Mouse (Mus musculus): ENCODE measurements at regions not wholly inside any gene's neighbourhood (a gene's known extent, or its start where the extent isn't known, plus 50 kb on each side); places are given as distances from the start of the nearest gene placed in this dataset.

DNA sequence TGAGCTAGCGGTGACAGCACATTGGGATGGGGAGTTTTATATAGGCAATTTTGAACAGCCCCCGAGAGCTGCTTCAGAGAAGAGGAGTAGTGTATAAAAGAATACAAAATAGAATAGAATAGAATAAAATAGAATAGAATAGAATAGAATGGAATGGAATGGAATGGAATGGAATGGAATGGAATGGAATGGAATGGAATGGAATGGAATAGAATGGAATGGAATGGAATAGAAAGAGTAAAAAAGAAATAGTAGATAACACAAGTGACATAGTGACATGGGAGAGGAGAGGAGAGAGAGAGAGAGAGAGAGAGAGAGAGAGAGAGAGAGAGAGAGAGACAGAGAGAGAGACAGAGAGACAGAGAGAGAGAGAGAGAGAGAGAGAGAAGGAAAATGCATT, 99.6 kb upstream of the Gm8882 start:
- peak; percentile 33 for DNase-seq (ENCODE audit: low read depth)

DNA sequence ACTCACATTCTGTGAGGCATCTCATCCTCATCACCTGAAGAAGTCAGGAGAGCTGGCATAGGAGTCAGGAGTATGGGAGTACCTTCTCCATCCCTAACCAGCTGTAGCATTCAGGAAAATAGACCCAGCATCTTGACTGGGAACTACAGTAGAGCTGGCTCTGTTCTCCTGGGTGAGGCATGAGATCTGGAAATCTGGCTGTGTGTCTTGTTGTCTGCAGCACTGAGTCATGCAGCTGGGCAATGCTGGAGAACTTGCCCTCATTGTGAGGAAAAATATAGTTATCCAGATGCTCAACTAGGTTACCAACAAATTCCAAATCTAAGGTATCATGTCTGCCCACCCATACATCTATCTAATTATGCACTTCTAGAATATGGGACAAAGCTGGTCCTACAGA, 72.1 kb upstream of the Gm8882 start:
- no peak for DNase-seq (ENCODE audit: low read depth)
